Mouse (Mus musculus): Measurements from ENCODE around the gene Map3k21.

DNA sequence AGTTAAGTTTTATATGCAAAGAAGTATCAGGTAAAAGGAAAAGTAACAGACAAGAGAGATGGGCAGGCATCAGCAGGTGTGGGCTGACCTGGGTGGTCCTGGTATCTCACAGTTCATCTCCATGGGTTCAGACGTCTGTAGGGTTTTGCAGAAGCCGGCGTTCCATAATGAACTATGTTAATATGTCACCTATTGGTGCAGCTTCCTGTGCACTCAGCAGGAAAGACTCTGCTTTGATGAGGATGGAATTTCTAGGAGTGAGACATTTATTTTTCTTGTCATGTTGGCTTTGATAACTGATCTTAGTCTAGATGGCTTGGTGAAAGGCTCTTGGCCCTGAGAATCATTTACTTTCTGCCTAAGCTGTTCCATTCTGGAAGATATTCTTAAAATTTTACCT, 12.1 kb downstream of the Map3k21 start:
- TF ChIP-seq TAL1 (IDR thresholded peaks at IDR 0.05; ENCODE audit: low read length) (no peak), GATA1 (IDR thresholded peaks at IDR 0.05; ENCODE audit: low read length) (no peak)

Measured in erythroblast, embryonic 14.5 days (primary cell).